Mouse (Mus musculus): ENCODE results near the gene St6galnac1. TPM values are rescaled to one million over a fixed set of nuclear protein-coding genes. Genes with fewer than 3 reads are reported as not detected.

St6galnac1 gene
- polyA plus RNA-seq, 1 experiment, result 0.09 TPM

GRCm38 (mm10) chr11:116721548-116722271 lies 53.6 kb downstream of the St6galnac1 start:
- TF ChIP-seq POLR2A (IDR thresholded peaks at IDR 0.05; ENCODE audit: control insufficient read depth, low read depth, low read length) (no peak), CTCF (IDR thresholded peaks at IDR 0.05; ENCODE audit: control insufficient read depth, insufficient read depth, insufficient replicate concordance, low read depth, low read length) (no peak)
- no peaks in the 10 kb centered on the region for H3K36me3 ChIP-seq (ENCODE audit: control insufficient read depth, insufficient read depth, low read length)

GRCm38 (mm10) chr11:116720319-116720865 lies 54.9 kb downstream of the St6galnac1 start:
- H3K27ac ChIP-seq (ENCODE audit: control insufficient read depth, insufficient read depth, low read depth, low read length), result no peak overlapping the region
- peak overlapping the region; percentile 18 for H3K4me3 ChIP-seq (ENCODE audit: control insufficient read depth, low read depth, low read length)
- H3K4me1 ChIP-seq (ENCODE audit: control insufficient read depth, insufficient read depth, low read length), result peaks cover 9% of the 10 kb centered on the region

More at GRCm38 (mm10) chr11:116721548-116722271, 53.6 kb downstream of the St6galnac1 start:
- Histone ChIP-seq H3K27me3 (ENCODE audit: control insufficient read depth, insufficient read depth, low read length) (no peaks in the 10 kb centered on the region), H3K4me3 (ENCODE audit: control insufficient read depth, low read depth, low read length) (no peak overlapping the region), H3K27ac (ENCODE audit: control insufficient read depth, insufficient read depth, low read depth, low read length) (no peak overlapping the region), H3K4me1 (ENCODE audit: control insufficient read depth, insufficient read depth, low read length) (peaks cover 11% of the 10 kb centered on the region)

More at GRCm38 (mm10) chr11:116720319-116720865, 54.9 kb downstream of the St6galnac1 start:
- TF ChIP-seq POLR2A (IDR thresholded peaks at IDR 0.05; ENCODE audit: control insufficient read depth, low read depth, low read length) (no peak), CTCF (IDR thresholded peaks at IDR 0.05; ENCODE audit: control insufficient read depth, insufficient read depth, insufficient replicate concordance, low read depth, low read length) (no peak)
- Histone ChIP-seq H3K27me3 (ENCODE audit: control insufficient read depth, insufficient read depth, low read length) (no peaks in the 10 kb centered on the region), H3K36me3 (ENCODE audit: control insufficient read depth, insufficient read depth, low read length) (no peaks in the 10 kb centered on the region)

Other genes with a start within 250 kb of the St6galnac1 start
- 3.3 and 4.2 TPM in 2 replicates for gene Sphk1, start 244.6 kb downstream of the St6galnac1 start, polyA plus RNA-seq (2012; rRNA removed)
- 31.6 and 34.8 TPM in 2 replicates for gene Ube2o, start 194.1 kb downstream of the St6galnac1 start, polyA plus RNA-seq (2012; rRNA removed)
- 0.23 and 0.45 TPM in 2 replicates for gene Aanat, start 189.1 kb downstream of the St6galnac1 start, polyA plus RNA-seq (2012; rRNA removed)
- 6.3 and 7.5 TPM in 2 replicates for gene Rhbdf2, start 148.5 kb downstream of the St6galnac1 start, polyA plus RNA-seq (2012; rRNA removed)
- gene Prcd, start 122.0 kb downstream of the St6galnac1 start, polyA plus RNA-seq (2012; rRNA removed), result 7.8 and 8.4 TPM in 2 replicates
- 3.7 and 5.5 TPM in 2 replicates for gene Cygb, start 121.2 kb downstream of the St6galnac1 start, polyA plus RNA-seq (2012; rRNA removed)
- 8.2 and 8.9 TPM in 2 replicates for gene Mxra7, start 52.5 kb upstream of the St6galnac1 start, polyA plus RNA-seq (2012; rRNA removed)
- gene Mettl23, start 67.8 kb upstream of the St6galnac1 start, polyA plus RNA-seq (2012; rRNA removed), result 45.5 and 61.4 TPM in 2 replicates
- 66.5 and 71.1 TPM in 2 replicates for gene Jmjd6, start 67.9 kb upstream of the St6galnac1 start, polyA plus RNA-seq (2012; rRNA removed)
- gene Mfsd11, start 76.9 kb upstream of the St6galnac1 start, polyA plus RNA-seq (2012; rRNA removed), result 105 and 109 TPM in 2 replicates
- gene Srsf2, start 77.6 kb upstream of the St6galnac1 start, polyA plus RNA-seq (2012; rRNA removed), result 156 and 182 TPM in 2 replicates
- 5.9 and 6.4 TPM in 2 replicates for gene Mgat5b, start 143.4 kb upstream of the St6galnac1 start, polyA plus RNA-seq (2012; rRNA removed)